Mouse (Mus musculus) brain, adult 10 weeks (tissue): ENCODE data around the gene Hk3. TPM values are rescaled to one million over a fixed set of nuclear protein-coding genes. Genes with fewer than 3 reads are reported as not detected.

ENCODE experiments used
- polyA plus RNA-seq: library from polyadenylated mRNA; stranded (reverse); fragments of 350-450 nt; fragmentation: Illumina TruSeq; extraction: RNeasy Lipid Tissue Mini Kit (QIAGEN cat#74804); gene quantifications from one replicate; pipeline ENCODE4 v1.2.3, GENCODE M21; 2015; ENCODE audit warnings: low read depth, low replicate concordance

The Hk3 gene
- polyA plus RNA-seq, result 1.3 TPM

GRCm38 (mm10) chr13:55021194-55021779 lies at the start of gene Hk3:
Gene Hk3 (minus strand): TSS chr13:55021385.

Other genes with a start within 250 kb of the Hk3 start
- gene Eif4e1b, start 237.4 kb downstream of the Hk3 start, polyA plus RNA-seq, result not detected
- gene Tspan17, start 232.0 kb downstream of the Hk3 start, polyA plus RNA-seq, result 73.2 TPM
- 46.2 TPM for gene Unc5a, start 72.0 kb downstream of the Hk3 start, polyA plus RNA-seq
- 16.7 TPM for gene Uimc1, start 78.9 kb upstream of the Hk3 start, polyA plus RNA-seq
- 33.8 TPM for gene Zfp346, start 83.9 kb upstream of the Hk3 start, polyA plus RNA-seq
- gene Gm17617, start 112.2 kb upstream of the Hk3 start, polyA plus RNA-seq, result not detected
- gene Fgfr4, start 131.3 kb upstream of the Hk3 start, polyA plus RNA-seq, result 0.13 TPM
- 31.5 TPM for gene Nsd1, start 188.4 kb upstream of the Hk3 start, polyA plus RNA-seq